Mouse (Mus musculus): ENCODE measurements around the gene Zfp668. TPM values are rescaled to one million over a fixed set of nuclear protein-coding genes. Genes with fewer than 3 reads are reported as not detected.
"Not testable (repeated sequence)": the region's sequence is repeated elsewhere in the genome, so short reads cannot be mapped to it uniquely, and the experiment has no call there.

Zfp668 gene
- polyA plus RNA-seq, 1 experiment: 13.9 TPM

DNA sequence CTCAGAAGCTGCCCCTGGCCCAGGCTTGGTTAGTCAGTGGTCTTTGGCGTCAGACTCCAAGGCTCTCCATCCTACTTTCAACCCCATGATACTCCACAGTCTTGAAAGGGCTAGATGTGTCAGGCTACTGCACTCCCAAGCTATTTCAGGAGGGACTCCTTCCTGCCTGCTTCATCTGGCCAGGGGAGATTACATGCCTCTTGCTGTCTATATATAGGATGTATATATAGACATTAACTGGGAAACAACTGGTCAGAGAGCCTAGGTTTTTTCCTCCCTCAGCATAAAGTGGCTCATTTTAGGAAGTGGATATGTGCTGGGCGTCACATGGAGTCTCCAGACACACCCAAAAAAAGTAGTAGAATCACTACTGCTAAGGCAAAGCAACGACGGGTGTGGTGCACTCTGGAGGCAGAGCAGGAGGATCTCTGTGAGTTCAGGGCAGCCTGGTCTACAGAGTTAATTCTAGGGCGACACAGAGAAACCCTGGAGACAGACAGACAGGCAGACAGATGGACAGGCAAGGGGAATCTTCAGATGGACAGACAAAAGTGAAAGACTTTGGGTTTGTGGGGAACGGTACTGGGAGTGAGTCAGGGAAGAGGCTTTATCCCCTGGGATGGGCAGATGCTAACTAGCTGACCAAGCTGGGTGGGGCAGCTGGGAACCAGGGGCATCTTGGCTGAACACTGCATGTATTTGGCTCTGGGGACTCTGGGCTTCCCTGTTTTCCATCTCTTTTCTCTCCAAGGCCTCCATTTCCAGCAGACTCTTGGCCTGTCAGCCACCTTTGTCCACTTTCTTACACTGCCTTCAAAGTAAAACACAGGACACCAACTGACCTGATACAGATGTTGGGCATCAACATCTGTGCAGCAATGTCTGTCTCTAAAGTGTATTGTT is 26.4 kb downstream of the Zfp668 start:
- no peak for DNase-seq (ENCODE audit: extremely low spot score in 1 of 2, low spot score in 1 of 2)

GRCm38 (mm10) chr7:127842001-127842718 is 34.5 kb downstream of the Zfp668 start:
- DNase-seq (ENCODE audit: extremely low spot score in 1 of 2, low spot score in 1 of 2): peak; percentile 40 to 83

DNA sequence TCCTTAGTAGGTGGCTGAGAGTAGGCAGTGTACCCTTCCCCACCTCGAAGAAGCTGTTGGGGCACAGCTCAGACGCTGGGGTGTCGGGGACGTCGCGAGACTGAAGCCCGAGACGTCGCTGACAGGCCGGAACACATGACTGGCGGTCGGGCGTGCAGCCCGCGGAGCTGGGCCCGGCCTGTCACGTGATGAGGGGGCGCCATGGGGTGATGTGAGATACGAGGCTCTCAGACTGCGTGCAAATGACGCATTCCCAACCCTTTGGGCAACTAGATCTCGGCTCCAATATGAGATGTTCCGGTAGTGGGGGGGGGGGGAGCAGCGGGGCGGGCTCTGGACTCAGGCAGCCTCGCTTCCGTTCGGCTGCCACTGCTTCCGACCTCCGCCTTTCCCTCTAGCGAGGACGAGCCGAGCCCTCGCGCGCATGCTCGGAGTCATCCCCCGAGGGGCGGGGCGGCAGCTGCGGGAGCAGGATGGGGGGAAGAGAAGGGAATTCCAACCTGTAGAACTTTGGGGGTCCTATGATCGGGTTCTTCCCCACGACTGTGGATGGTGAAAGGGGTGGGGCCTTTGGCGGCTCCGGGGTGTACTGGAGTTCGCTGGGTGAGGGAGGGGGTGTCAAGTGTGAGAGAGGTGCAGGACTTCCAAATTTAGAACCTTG is 35.2 kb downstream of the Zfp668 start:
- peak; percentile 96 to 98 for DNase-seq (ENCODE audit: extremely low spot score in 1 of 2, low spot score in 1 of 2)

- peak; percentile 78 to 85 for DNase-seq (ENCODE audit: extremely low spot score in 1 of 2, low spot score in 1 of 2)
These were observed 35.7 kb downstream of the Zfp668 start for GRCm38 (mm10) chr7:127840886-127841285.

DNA sequence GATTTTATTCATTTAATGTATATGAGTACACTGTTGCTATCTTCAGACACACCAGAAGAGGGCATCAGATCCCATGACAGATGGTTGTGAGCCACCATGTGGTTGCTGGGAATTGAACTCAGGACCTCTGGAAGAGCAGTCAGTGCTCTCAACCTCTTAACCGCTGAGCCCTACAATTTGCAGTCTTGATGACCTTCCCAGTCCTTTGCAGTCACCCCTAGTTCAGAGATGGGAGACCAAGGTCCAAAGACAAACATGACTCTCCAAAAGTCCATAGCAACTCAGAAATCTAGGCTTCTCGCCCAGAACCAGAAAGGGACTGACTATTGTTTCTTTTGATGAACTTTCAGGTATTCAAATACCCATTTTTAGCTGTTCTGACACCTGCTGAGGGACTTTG is 36.6 kb downstream of the Zfp668 start:
- not testable (repeated sequence) for DNase-seq (ENCODE audit: extremely low spot score in 1 of 2, low spot score in 1 of 2)

GRCm38 (mm10) chr7:127837878-127838277 is 38.8 kb downstream of the Zfp668 start:
- not testable (repeated sequence) for DNase-seq (ENCODE audit: extremely low spot score in 1 of 2, low spot score in 1 of 2)

- no peak for DNase-seq (ENCODE audit: extremely low spot score in 1 of 2, low spot score in 1 of 2)
These were observed 39.2 kb downstream of the Zfp668 start for GRCm38 (mm10) chr7:127837473-127837872.

- no peak for DNase-seq (ENCODE audit: extremely low spot score in 1 of 2, low spot score in 1 of 2)
These were observed 41.1 kb downstream of the Zfp668 start for GRCm38 (mm10) chr7:127835550-127835949.

DNA sequence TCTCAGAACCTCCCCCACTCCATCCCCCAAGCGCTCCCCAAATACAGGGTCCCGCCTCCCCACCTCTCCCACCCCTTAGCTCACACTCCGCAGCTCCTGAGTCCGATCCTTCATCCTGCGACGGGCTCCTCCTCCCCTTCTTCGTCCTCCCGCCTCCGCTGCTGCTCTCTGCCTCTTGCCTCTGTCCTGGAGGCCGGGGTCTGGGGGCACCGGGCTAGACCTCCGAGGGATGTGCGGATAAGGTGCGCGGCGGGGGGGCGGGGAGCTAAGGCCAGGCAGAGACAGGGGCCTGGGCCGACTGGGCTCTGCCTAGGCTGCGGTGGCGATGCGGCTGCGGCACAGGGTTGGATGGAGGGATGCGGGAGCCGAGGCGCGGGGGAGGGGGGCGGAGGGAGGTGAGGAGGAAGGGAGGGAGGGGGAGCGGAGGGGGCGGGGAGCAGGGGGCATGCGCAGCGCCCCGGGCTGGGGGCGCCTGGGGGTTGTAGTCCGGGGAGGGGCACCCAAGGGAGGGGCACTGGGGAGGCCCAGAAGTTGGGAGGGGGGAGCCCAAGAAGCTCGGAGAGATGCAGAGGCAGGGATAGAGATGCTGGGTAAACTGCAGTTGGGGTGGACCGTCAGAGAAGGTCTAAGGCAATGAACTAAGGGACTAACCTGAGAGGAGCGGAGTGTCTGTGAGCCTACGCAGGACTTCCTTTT is 52.3 kb downstream of the Zfp668 start, which contains the start of the genes Stx4a and Stx1b:
Gene Stx4a (plus strand): TSS at position 119 of the 696 bp plus-strand sequence.
Gene Stx1b (minus strand): TSS at position 374 of the 696 bp plus-strand sequence.
- peak in 1 of 2 experiments; percentile 67 for DNase-seq (ENCODE audit: extremely low spot score in 1 of 2, low spot score in 1 of 2)

- peak in 1 of 2 experiments; percentile 60 for DNase-seq (ENCODE audit: extremely low spot score in 1 of 2, low spot score in 1 of 2)
These were observed 53.1 kb downstream of the Zfp668 start for GRCm38 (mm10) chr7:127823236-127824171.

GRCm38 (mm10) chr7:127822494-127822893 is 54.1 kb downstream of the Zfp668 start:
- DNase-seq (ENCODE audit: extremely low spot score in 1 of 2, low spot score in 1 of 2): no peak

GRCm38 (mm10) chr7:127820836-127821509 is 55.7 kb downstream of the Zfp668 start:
- no peak for DNase-seq (ENCODE audit: extremely low spot score in 1 of 2, low spot score in 1 of 2)

DNA sequence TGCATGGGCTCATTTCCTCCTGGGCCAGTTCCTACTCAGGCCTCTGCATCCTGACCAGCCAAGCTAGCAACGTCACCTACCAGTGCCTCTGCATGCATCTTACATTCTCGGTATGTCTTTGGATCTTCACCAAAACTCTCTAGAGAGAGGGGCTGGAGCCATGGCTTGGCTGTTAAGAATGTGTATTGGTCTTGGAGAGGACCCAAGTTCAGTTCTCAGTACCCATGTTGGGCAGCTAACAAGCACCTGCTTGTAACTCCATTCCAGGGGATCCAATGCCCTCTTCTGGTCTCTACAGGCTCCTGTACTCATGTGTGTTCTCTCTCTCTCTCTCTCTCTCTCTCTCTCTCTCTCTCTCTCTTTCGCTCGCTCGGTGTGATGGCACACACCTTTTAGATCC is 58.9 kb downstream of the Zfp668 start:
- DNase-seq (ENCODE audit: extremely low spot score in 1 of 2, low spot score in 1 of 2): no peak

DNA sequence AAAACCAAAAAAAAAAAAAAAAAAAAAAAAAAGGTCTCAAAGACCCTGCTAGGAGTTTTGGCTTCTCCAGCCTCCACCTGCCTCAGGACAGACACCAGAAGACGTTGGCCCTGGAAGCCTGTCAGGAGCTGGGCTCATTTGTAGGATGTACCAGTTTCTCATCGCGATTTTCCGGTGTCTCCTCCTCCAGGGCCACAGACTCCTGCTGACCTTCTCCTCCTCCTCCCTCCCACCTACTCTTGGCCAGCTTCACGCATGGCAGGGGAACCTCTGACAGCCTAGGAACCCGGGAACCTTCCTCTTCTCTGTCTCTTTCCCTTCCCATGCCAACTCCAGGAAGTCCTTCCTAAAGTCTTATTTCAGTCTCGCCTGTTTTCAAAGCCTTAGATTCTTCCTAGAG is 59.6 kb downstream of the Zfp668 start:
- no peak for DNase-seq (ENCODE audit: extremely low spot score in 1 of 2, low spot score in 1 of 2)

DNA sequence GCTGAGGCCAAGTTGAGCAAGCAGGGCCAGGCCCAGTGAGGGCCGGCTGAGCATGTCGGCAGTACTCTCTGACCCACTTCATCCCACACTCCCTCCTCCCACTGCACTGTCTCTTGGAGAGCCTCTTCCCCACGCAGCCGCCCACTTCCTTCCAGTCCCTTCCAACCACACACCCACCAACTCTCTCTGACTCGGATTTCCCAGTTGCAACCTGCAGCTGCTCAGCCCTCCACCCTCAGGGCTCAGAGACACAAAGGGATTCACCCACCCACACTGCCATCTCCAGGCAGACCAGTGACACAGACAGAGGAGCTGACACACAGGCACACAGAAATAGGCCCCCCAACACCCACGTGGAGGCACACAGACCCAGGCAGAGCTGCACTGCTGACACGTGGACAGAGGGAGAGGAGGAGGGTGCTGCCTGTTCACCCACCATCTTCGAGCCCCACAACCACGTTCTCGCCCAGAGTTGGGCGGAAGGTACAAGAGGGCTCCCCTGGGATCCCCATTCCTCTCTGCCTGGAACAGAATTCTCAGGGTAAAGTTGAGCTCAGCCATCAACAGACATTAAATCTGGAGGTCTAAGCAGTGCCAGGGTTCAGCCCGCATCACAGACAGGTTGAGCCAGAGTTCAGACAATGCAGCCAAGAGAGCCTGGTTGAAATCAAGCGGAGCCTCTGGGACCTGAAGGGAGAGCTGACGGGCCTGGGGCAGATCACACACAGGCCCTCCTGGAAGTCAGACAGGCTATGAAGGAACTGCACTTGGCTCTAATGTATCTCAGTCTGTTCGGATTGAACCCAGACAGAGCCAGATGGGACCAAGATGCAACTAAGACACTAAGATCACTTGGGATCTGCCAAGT is 60.4 kb downstream of the Zfp668 start:
- DNase-seq (ENCODE audit: extremely low spot score in 1 of 2, low spot score in 1 of 2): peak; percentile 77 to 86

DNA sequence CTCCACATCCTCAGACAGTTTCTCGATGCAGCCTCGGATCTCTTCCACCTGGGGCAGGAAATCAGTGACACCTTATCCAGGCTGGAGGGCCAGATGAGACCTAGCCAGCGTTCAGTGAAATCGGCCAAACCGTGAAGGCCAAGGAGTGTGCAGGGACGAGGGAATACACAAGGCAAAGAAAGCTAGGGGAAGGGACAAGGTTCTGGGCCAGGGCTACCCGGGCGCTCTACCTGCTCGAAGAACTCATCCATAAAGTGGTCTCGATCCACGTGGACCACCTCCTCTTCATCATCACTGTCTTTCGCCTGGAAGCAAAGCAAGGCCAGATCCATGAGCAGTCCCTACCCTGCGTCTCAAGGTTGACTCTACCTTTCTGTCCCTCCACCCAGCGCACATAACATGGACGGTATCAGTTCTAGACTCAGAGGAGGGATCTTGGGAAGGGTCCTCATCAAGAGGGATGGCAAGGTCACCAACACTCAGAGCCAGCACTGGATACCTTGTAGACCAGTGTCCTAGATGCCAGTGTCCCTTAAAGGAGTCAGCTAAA is 61.4 kb downstream of the Zfp668 start:
- no peak for DNase-seq (ENCODE audit: extremely low spot score in 1 of 2, low spot score in 1 of 2)

DNA sequence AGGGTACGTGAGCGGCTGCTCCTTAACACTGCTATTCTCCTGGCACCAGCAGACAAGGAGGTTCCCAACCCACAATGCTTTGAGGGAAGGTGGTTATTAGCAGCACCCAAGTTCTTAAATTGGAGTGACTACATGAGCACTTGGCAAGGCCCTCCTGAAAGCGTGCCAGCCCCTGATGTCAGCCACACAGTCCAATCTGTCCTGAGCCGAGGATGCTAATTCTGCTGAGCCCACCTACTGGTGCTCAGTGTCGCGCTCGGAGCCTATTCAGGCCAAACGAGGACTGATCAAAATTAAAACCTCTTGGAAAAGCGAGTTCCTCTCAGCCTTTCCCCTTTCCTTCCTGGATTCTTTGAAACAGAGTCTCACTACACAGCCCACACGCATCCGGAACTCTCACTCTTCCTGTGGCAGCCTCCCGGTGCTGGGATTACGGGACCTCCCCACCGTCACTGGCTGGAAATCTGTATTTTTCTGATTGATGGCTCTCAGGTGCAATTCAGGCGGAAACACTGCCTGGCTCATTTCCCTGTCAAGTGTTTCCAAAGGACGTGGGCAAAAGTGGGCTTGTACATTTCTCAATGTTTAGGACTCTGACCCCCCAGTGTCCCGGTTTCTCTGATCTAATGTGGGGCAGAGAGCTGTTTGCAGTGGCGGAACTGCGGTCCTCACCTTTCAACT is 62.2 kb downstream of the Zfp668 start:
- peak; percentile 66 to 87 for DNase-seq (ENCODE audit: extremely low spot score in 1 of 2, low spot score in 1 of 2)
